Mouse (Mus musculus) neural tube, embryonic 14.5 days (tissue): ENCODE measurements around the gene Scn3b. TPM values are rescaled to one million over a fixed set of nuclear protein-coding genes. Genes with fewer than 3 reads are reported as not detected.

Experiments
- ATAC-seq: fragments of 200-750 bp; cut with Nextera tagmentation; 2 replicates; pipeline ENCODE4 v1.8.0; 2017; ENCODE audit warnings: low read depth, mild to moderate bottlenecking, moderate TSS enrichment, moderate library complexity
- H3K27ac ChIP-seq: fragments of 300-500 bp; sonication (generic); 2 replicates; pipeline ENCODE4 v1.5.1; 2014; ENCODE audit warnings: low read depth, mild to moderate bottlenecking, control low read depth, low read length, moderate library complexity, mixed read lengths
- H3K27me3 ChIP-seq: fragments of 300-500 bp; sonication (generic); 2 replicates; pipeline ENCODE4 v1.6.1; 2014; ENCODE audit warnings: low read length; ENCODE audit not compliant: control insufficient read depth, insufficient read depth
- H3K36me3 ChIP-seq: fragments of 300-500 bp; sonication (generic); 2 replicates; pipeline ENCODE4 v1.6.1; 2014; ENCODE audit warnings: low read length, mixed read lengths; ENCODE audit not compliant: control insufficient read depth, insufficient read depth
- H3K4me1 ChIP-seq: fragments of 300-500 bp; sonication (generic); 2 replicates; pipeline ENCODE4 v1.6.1; 2014; ENCODE audit warnings: low read length; ENCODE audit not compliant: control insufficient read depth, insufficient read depth
- H3K4me2 ChIP-seq: fragments of 300-500 bp; sonication (generic); 2 replicates; pipeline ENCODE4 v1.6.1; 2014; ENCODE audit warnings: mild to moderate bottlenecking, low read depth, low read length, control low read depth
- H3K4me3 ChIP-seq: fragments of 300-500 bp; sonication (generic); 2 replicates; pipeline ENCODE4 v1.5.1; 2014; ENCODE audit warnings: low read depth, low read length, control low read depth, mixed read lengths
- H3K9ac ChIP-seq: fragments of 300-500 bp; sonication (generic); replicated peaks from 2 replicates; pipeline ENCODE4 v1.6.1; 2014; ENCODE audit warnings: low read depth, mild to moderate bottlenecking, control low read depth, low read length, mixed read lengths
- H3K9me3 ChIP-seq: fragments of 300-500 bp; sonication (generic); 2 replicates; pipeline ENCODE4 v1.6.1; 2016; ENCODE audit warnings: low read length; ENCODE audit not compliant: control insufficient read depth
- WGBS: fragments of 180-500 bp; shearing (Covaris S2); extraction: QIAGEN DNeasy Blood & Tissue Kit; methylation state at CpG from one replicate; pipeline ENCODE4 v1.1.7; 2014; 5-methylcytosine and 5-hydroxymethylcytosine counted together
- polyA plus RNA-seq: library from polyadenylated mRNA; unstranded; fragments of >200 nt; fragmentation: Nextera tagmentation; extraction: Ambion mirVana; gene quantifications from 2 replicates; pipeline ENCODE4 v1.2.1, GENCODE M21; 2014

Gene Scn3b
- polyA plus RNA-seq, 1 experiment from 2014 or later: 193 TPM

GRCm38 (mm10) chr9:40300018-40300989 is 31.3 kb downstream of the Scn3b start:
- Histone ChIP-seq H3K9me3 (no peaks in the 10 kb centered on the region), H3K4me2 (no peak overlapping the region), H3K27me3 (no peaks in the 10 kb centered on the region), H3K36me3 (peaks cover 46% of the 10 kb centered on the region), H3K9ac (no peak overlapping the region), H3K27ac (no peak overlapping the region), H3K4me3 (no peak overlapping the region), H3K4me1 (no peaks in the 10 kb centered on the region)
- ATAC-seq: no peak
- 93% methylated on average over 15 of the region's 15 CpGs for WGBS

GRCm38 (mm10) chr9:40301475-40301874 is 32.5 kb downstream of the Scn3b start:
- Histone ChIP-seq H3K4me2 (no peak overlapping the region), H3K4me1 (no peaks in the 10 kb centered on the region), H3K9ac (no peak overlapping the region), H3K9me3 (no peaks in the 10 kb centered on the region), H3K4me3 (no peak overlapping the region), H3K27ac (no peak overlapping the region), H3K36me3 (peaks cover 55% of the 10 kb centered on the region), H3K27me3 (no peaks in the 10 kb centered on the region)
- 89% methylated on average over 5 of the region's 5 CpGs for WGBS
- ATAC-seq: no peak

GRCm38 (mm10) chr9:40302375-40302774 is 33.4 kb downstream of the Scn3b start:
- 91% methylated on average over 8 of the region's 8 CpGs for WGBS
- H3K4me2 ChIP-seq: no peak overlapping the region
- no peaks in the 10 kb centered on the region for H3K9me3 ChIP-seq
- no peak overlapping the region for H3K27ac ChIP-seq
- peaks cover 57% of the 10 kb centered on the region for H3K36me3 ChIP-seq
- H3K27me3 ChIP-seq: no peaks in the 10 kb centered on the region
- H3K9ac ChIP-seq: no peak overlapping the region
- H3K4me3 ChIP-seq: no peak overlapping the region
- no peak for ATAC-seq
- no peaks in the 10 kb centered on the region for H3K4me1 ChIP-seq

- Histone ChIP-seq H3K36me3 (peaks cover 55% of the 10 kb centered on the region), H3K9me3 (no peaks in the 10 kb centered on the region), H3K4me2 (no peak overlapping the region), H3K27ac (no peak overlapping the region), H3K9ac (no peak overlapping the region), H3K4me3 (no peak overlapping the region), H3K27me3 (no peaks in the 10 kb centered on the region), H3K4me1 (no peaks in the 10 kb centered on the region)
- no peak for ATAC-seq
- WGBS: 96% methylated on average over 8 of the region's 8 CpGs
These were observed 35.2 kb downstream of the Scn3b start for GRCm38 (mm10) chr9:40304243-40304642.

- Histone ChIP-seq H3K27ac (no peak overlapping the region), H3K36me3 (peaks cover 53% of the 10 kb centered on the region), H3K9me3 (no peaks in the 10 kb centered on the region), H3K4me1 (no peaks in the 10 kb centered on the region), H3K27me3 (no peaks in the 10 kb centered on the region), H3K4me2 (no peak overlapping the region), H3K9ac (no peak overlapping the region), H3K4me3 (no peak overlapping the region)
- WGBS: 78% methylated on average over 3 of the region's 3 CpGs
- peak; percentile 30; the same call in 1 of the 2 replicates for ATAC-seq
These were observed 38.3 kb downstream of the Scn3b start for GRCm38 (mm10) chr9:40307311-40307710.

- no peak overlapping the region for H3K4me3 ChIP-seq
- H3K27ac ChIP-seq: no peak overlapping the region
- no peaks in the 10 kb centered on the region for H3K27me3 ChIP-seq
- no peaks in the 10 kb centered on the region for H3K9me3 ChIP-seq
- WGBS: 97% methylated on average over 6 of the region's 6 CpGs
- H3K9ac ChIP-seq: no peak overlapping the region
- no peak for ATAC-seq
- no peaks in the 10 kb centered on the region for H3K4me1 ChIP-seq
- H3K4me2 ChIP-seq: no peak overlapping the region
- peaks cover 50% of the 10 kb centered on the region for H3K36me3 ChIP-seq
These were observed 40.9 kb downstream of the Scn3b start for GRCm38 (mm10) chr9:40309876-40310275.

GRCm38 (mm10) chr9:40311813-40312212 is 42.8 kb downstream of the Scn3b start:
- ATAC-seq: no peak
- Histone ChIP-seq H3K27ac (no peak overlapping the region), H3K9ac (no peak overlapping the region), H3K4me3 (no peak overlapping the region), H3K4me2 (no peak overlapping the region), H3K4me1 (no peaks in the 10 kb centered on the region), H3K9me3 (no peaks in the 10 kb centered on the region), H3K36me3 (peaks cover 38% of the 10 kb centered on the region), H3K27me3 (no peaks in the 10 kb centered on the region)
- WGBS: 59% methylated on average over 9 of the region's 9 CpGs

GRCm38 (mm10) chr9:40316865-40317660 is 48.0 kb downstream of the Scn3b start:
- no peaks in the 10 kb centered on the region for H3K27me3 ChIP-seq
- no peaks in the 10 kb centered on the region for H3K4me1 ChIP-seq
- no peak overlapping the region for H3K4me2 ChIP-seq
- peaks cover 24% of the 10 kb centered on the region for H3K36me3 ChIP-seq
- H3K4me3 ChIP-seq: no peak overlapping the region
- no peak overlapping the region for H3K9ac ChIP-seq
- no peaks in the 10 kb centered on the region for H3K9me3 ChIP-seq
- ATAC-seq: no peak
- no peak overlapping the region for H3K27ac ChIP-seq
- WGBS: 90% methylated on average over 9 of the region's 9 CpGs

- Histone ChIP-seq H3K9me3 (no peaks in the 10 kb centered on the region), H3K4me1 (no peaks in the 10 kb centered on the region), H3K36me3 (peaks cover 18% of the 10 kb centered on the region), H3K4me3 (no peak overlapping the region), H3K27ac (no peak overlapping the region), H3K4me2 (no peak overlapping the region), H3K9ac (no peak overlapping the region), H3K27me3 (no peaks in the 10 kb centered on the region)
- 95% methylated on average over 4 of the region's 4 CpGs for WGBS
- ATAC-seq: no peak
These were observed 48.7 kb downstream of the Scn3b start for GRCm38 (mm10) chr9:40317735-40318134.
